ENCODE assay signal across 8 mouse cellular contexts in the genomic region with DNA sequence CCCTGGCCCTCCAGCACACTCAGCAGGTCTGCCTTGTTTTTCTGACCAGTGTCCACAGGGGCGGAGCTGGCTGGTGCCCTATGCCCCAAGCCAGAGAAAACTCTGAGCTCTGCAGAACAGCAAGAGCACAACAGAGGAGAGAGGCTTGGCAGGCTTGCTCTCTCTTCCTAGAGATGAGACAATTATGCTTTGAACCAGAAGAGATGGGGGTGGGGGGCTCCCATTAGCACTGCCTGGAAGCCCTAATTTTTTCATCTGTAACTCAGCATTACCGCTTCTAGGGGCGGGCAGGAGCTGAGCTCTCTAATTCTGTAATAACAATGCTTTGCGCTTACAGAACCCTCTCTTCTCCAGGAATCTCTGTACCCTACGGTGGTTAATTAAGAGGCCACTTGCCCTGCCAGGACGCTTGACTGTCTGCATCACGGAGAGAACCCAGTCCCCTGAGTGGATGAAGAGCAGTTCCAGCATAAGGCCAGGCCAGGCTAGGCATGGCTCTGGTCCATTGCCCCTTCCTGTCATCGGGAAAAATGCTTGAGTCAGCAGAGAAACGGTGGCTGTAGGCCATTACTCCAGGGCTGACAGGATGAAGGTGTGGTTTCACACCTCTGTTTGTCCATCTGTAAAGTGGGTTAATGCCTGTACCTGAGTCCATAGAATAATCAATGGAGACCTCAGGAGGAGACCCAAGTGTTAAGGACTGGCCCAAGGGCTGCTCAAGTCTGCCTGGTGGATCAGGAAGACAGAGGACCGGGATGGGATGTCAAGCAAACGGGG. TPM values are rescaled to one million over a fixed set of nuclear protein-coding genes. Genes with fewer than 3 reads are reported as not detected.
DNase-seq lines count a peak whose midpoint lies in the region; ATAC-seq and TF ChIP-seq lines count a peak whose summit lies in the region.

No protein-coding gene starts in this region.

- H3K36me3 ChIP-seq in E14TG2a.4 (ENCODE audit: insufficient read depth, low read length), result peaks cover 8% of the 10 kb centered on the region
- H3K36me3 ChIP-seq in embryonic facial prominence, embryonic 12.5 days, result no peaks in the 10 kb centered on the region
- H3K36me3 ChIP-seq in intestine, embryonic 15.5 days, result no peaks in the 10 kb centered on the region
- H3K36me3 ChIP-seq in liver, embryonic 13.5 days, result no peaks in the 10 kb centered on the region

- 16% methylated on average over 11 of the region's 11 CpGs for whole genome bisulfite sequencing in embryonic facial prominence, embryonic 12.5 days
- 22% methylated on average over 11 of the region's 11 CpGs for WGBS in intestine, embryonic 15.5 days
- WGBS in liver, embryonic 13.5 days (ENCODE audit: insufficient replicate concordance), result 34% methylated on average over 11 of the region's 11 CpGs

- peak; percentile 33 for DNase-seq in embryo, embryonic 10 days (ENCODE audit: low spot score)
- no peak for DNase-seq in embryo, embryonic 9.5 days (ENCODE audit: extremely low spot score)
- DNase-seq in liver, embryonic 13.5 days, result no peak
- peak; percentile 52 for DNase-seq in testis, postnatal 10 days (ENCODE audit: low spot score)
- no peak for DNase-seq in spleen, postnatal 10 days (ENCODE audit: low spot score in 2 of 2)

- no peaks in the 10 kb centered on the region for H3K27me3 ChIP-seq in E14TG2a.4 (ENCODE audit: insufficient read depth, low read length)
- H3K27me3 ChIP-seq in embryonic facial prominence, embryonic 12.5 days, result no peaks in the 10 kb centered on the region
- H3K27me3 ChIP-seq in intestine, embryonic 15.5 days (replicated peaks), result no peaks in the 10 kb centered on the region
- H3K27me3 ChIP-seq in liver, embryonic 13.5 days, result peaks cover 89% of the 10 kb centered on the region

- no peak for ATAC-seq in embryonic facial prominence, embryonic 12.5 days (ENCODE audit: insufficient number of reproducible peaks, insufficient read depth, low FRiP score, low TSS enrichment)
- no peak for ATAC-seq in intestine, embryonic 15.5 days
- ATAC-seq in liver, embryonic 13.5 days (ENCODE audit: low read depth), result peak; percentile 17; the same call in 1 of the 2 replicates

- peaks cover 82% of the 10 kb centered on the region for H3K4me1 ChIP-seq in E14TG2a.4 (replicated peaks; ENCODE audit: low read depth, low read length)
- H3K4me1 ChIP-seq in embryonic facial prominence, embryonic 12.5 days, result peaks cover 59% of the 10 kb centered on the region
- peaks cover 69% of the 10 kb centered on the region for H3K4me1 ChIP-seq in intestine, embryonic 15.5 days (replicated peaks)
- peaks cover 64% of the 10 kb centered on the region for H3K4me1 ChIP-seq in liver, embryonic 13.5 days (replicated peaks)

- peak overlapping the region; percentile 92 for H3K4me3 ChIP-seq in E14TG2a.4 (replicated peaks; ENCODE audit: low read length)
- H3K4me3 ChIP-seq in embryonic facial prominence, embryonic 12.5 days, result peak overlapping the region; percentile 96
- H3K4me3 ChIP-seq in intestine, embryonic 15.5 days (replicated peaks), result peak overlapping the region; percentile 86
- H3K4me3 ChIP-seq in liver, embryonic 13.5 days (replicated peaks), result peak overlapping the region; percentile 64

- H3K9me3 ChIP-seq in E14TG2a.4 (ENCODE audit: low read length), result no peaks in the 10 kb centered on the region
- no peaks in the 10 kb centered on the region for H3K9me3 ChIP-seq in embryonic facial prominence, embryonic 12.5 days
- H3K9me3 ChIP-seq in intestine, embryonic 15.5 days, result no peaks in the 10 kb centered on the region
- no peaks in the 10 kb centered on the region for H3K9me3 ChIP-seq in liver, embryonic 13.5 days (replicated peaks)

- H3K9ac ChIP-seq in embryonic facial prominence, embryonic 12.5 days, result peak overlapping the region; percentile 95
- peak overlapping the region; percentile 92 for H3K9ac ChIP-seq in intestine, embryonic 15.5 days
- peak overlapping the region; percentile 71 for H3K9ac ChIP-seq in liver, embryonic 13.5 days

- peak overlapping the region; percentile 71 for H3K4me2 ChIP-seq in embryonic facial prominence, embryonic 12.5 days (replicated peaks)
- peak overlapping the region; percentile 77 for H3K4me2 ChIP-seq in intestine, embryonic 15.5 days (replicated peaks)
- H3K4me2 ChIP-seq in liver, embryonic 13.5 days, result peak overlapping the region; percentile 69

- TF ChIP-seq CTCF in E14TG2a.4 (conservative IDR thresholded peaks at IDR 0.05; ENCODE audit: low read length), result no peak

- H3K27ac ChIP-seq in embryonic facial prominence, embryonic 12.5 days, result peak overlapping the region; percentile 82
- peak overlapping the region; percentile 82 for H3K27ac ChIP-seq in intestine, embryonic 15.5 days
- H3K27ac ChIP-seq in liver, embryonic 13.5 days, result peak overlapping the region; percentile 52

RNA-seq across cellular contexts. Expression of gene Bcar1, which starts 1.2 kb away (rescaled TPM):
- 40.0 and 41.1 TPM in 2 replicates for polyA plus RNA-seq in embryonic facial prominence, embryonic 12.5 days (2016; fragmentation: Nextera tagmentation; extraction: Ambion mirVana)
- 40.8 and 44.2 TPM in 2 replicates for polyA plus RNA-seq in intestine, embryonic 15.5 days (2015; fragmentation: Nextera tagmentation; extraction: Ambion mirVana)
- polyA plus RNA-seq in liver, embryonic 13.5 days (2015; fragmentation: Nextera tagmentation; extraction: Ambion mirVana), result 5.6 and 6.3 TPM in 2 replicates

RNA-seq across cellular contexts. Expression of gene Ctrb1, which starts 51.6 kb away (rescaled TPM):
- not detected in 2 replicates for polyA plus RNA-seq in embryonic facial prominence, embryonic 12.5 days (2016; fragmentation: Nextera tagmentation; extraction: Ambion mirVana)
- polyA plus RNA-seq in intestine, embryonic 15.5 days (2015; fragmentation: Nextera tagmentation; extraction: Ambion mirVana), result 1,145 and 3,143 TPM in 2 replicates
- 1.5 and 2.9 TPM in 2 replicates for polyA plus RNA-seq in liver, embryonic 13.5 days (2015; fragmentation: Nextera tagmentation; extraction: Ambion mirVana)

Comparison
In these comparisons a context has a peak if more than half of its experiments do, and no peak if none do; other contexts are left out.
1. DNase-seq: peak in embryo, embryonic 10 days (single experiment) and testis, postnatal 10 days (single experiment); none in embryo, embryonic 9.5 days (single experiment), liver, embryonic 13.5 days (single experiment) and spleen, postnatal 10 days (0 of 2).
2. RNA of gene Ctrb1, which starts 51.6 kb away (polyA plus RNA-seq): 1,145 to 3,143 TPM in intestine, embryonic 15.5 days; 1.5 to 2.9 TPM in liver, embryonic 13.5 days and not detected in embryonic facial prominence, embryonic 12.5 days; every median in the first group is over 100 times any median in the second.
3. Peak in every context shown above with its lines, with median percentiles within 50 percentile points of each other: H3K4me3 ChIP-seq, H3K27ac ChIP-seq, H3K4me2 ChIP-seq and H3K9ac ChIP-seq.